Mouse (Mus musculus) gonadal fat pad, adult 2 months (tissue): ENCODE results near the gene 1700129C05Rik. TPM values are rescaled to one million over a fixed set of nuclear protein-coding genes. Genes with fewer than 3 reads are reported as not detected.

Source experiments
- DNase-seq: peaks from one replicate; pipeline ENCODE4 v3.0.0-alpha.2; 2012; ENCODE audit warnings: low read depth
- polyA plus RNA-seq: library from polyadenylated mRNA; depleted of rRNA; stranded (reverse); fragments of >200 nt; gene quantifications from 2 replicates; pipeline ENCODE4 v1.2.3, GENCODE M21; 2012; rRNA removed

Gene 1700129C05Rik
- 0.61 and 1.7 TPM in 2 replicates for polyA plus RNA-seq

DNA sequence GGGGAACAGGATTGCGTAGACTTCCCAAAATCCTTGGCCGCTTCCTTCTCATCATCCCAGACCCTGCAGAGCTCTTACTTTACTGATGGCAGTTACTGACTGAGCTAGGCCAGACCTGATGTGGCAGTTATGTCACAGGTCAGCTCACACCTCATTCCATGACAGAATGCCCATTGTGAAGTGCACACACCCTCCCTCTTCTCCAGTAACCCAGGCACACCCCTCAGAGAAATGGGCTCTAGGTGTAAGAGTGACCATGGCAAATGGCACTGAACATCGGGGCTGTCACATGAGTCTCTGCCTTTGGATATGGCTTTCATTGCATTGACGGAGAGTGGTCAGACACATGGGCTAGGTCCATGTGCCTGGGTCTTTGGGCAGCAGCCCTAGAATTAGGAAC, at the start of gene 1700129C05Rik:
TSS of gene 1700129C05Rik (minus strand) at position 101 of the 400 bp plus-strand sequence.
- DNase-seq = no peak

DNA sequence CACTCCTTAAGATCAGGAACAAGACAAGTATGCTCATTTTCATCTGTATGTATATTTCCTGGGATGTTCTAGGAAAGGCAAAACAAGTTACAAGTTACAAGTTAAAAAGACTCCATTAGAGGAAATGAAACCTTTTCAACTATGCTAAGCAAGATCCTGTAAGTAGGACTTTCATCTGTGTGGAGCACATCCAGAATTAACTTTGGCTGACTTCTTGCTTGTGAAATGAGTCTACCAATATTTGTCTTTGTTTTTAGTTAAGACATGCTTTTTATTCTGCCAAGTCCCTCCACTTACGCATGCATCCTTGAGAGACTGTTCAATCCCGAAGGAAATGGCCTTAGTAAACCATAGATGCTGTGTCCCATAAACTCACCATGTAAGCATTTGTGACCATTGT, 43.4 kb upstream of the 1700129C05Rik start:
- DNase-seq = no peak

DNA sequence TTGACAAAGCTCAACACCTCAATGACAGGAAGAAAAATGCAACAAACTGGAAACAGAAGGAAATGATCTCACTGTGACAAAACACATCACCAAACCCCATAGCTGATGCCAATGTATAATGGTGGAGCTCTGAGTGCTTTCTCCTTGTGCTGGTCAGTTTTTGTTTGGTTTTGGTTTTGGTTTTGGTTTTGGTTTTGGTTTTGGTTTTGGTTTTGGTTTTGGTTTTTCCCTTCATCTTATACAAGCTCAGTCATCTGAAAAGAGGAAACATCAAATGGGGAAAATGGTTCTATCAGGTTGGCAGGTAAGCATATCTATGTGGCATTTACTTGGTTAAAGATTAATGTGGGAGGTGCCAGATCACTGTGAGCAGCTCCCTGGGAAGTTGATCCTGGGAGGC, 42.8 kb upstream of the 1700129C05Rik start:
- DNase-seq = no peak

DNA sequence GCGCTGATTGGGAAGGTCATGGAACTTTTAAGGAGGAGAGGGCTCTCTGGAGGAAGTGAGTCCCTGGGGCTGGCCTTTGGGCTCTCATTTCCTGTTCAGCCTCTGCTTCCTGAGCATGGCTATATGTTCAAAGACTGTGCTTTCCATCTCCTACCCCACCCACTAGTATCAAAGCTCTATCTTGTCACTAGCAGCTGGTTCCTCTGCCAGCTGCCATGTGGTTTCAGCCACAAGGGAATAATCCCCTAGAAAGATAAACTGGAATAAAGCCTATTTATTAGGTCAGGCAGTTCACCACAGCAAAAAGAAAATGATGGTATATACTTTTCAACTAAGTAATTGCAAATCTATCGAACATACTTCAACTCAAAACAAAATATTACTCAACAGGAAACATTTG, 40.0 kb upstream of the 1700129C05Rik start:
- no peak for DNase-seq

DNA sequence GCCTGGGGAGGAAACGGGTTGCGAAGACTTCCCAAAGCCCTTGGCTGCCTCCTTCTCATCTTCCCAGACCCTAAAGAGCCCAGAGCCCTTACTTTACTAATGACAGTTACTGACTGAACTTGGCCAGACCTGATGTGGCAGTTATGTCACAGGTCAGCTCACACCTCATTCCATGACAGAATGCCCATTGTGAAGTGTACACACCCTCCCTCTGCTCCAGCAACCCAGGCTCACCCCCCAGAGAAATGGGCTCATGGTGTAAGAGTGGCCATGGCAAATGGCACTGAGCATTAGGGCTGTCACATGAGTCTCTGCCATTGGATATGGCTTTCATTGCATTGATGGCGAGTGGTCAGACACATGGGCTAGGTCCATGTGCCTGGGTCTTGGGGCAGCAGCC, 36.0 kb upstream of the 1700129C05Rik start, which contains the start of gene Gm5142:
TSS of gene Gm5142 (minus strand) at position 101 of the 400 bp plus-strand sequence.
- DNase-seq = no peak

DNA sequence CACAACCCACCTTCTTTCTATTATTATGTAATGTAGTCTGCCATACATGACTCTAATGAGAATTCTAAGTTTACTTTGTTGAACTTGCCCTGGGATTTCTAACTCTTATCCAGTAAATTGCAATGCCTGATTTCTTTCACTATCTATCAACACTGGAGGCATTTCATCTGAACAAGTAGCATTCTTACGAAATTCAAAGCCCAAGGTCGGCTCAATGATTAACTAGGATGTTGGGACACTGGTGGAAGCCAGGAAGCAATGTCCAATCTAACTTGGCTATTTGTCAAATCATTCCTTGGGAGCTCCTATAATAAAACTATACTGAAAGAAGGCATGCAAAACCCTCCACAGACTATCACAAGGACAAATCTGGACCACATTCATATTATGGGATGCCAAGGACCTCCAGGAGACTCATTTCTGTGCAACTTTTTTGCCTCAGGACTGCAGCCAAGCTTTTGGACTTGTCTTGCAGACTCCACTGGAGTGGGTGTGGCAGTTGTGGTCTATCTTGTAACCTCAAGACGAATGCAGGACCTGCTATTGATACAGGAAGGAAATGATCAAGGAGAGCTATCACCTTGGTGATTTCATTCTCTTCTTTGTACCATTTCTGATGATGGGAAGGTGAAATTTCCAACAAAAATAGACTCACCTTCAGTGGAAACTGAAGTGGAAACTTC, 14.5 kb upstream of the 1700129C05Rik start:
- DNase-seq = no peak

DNA sequence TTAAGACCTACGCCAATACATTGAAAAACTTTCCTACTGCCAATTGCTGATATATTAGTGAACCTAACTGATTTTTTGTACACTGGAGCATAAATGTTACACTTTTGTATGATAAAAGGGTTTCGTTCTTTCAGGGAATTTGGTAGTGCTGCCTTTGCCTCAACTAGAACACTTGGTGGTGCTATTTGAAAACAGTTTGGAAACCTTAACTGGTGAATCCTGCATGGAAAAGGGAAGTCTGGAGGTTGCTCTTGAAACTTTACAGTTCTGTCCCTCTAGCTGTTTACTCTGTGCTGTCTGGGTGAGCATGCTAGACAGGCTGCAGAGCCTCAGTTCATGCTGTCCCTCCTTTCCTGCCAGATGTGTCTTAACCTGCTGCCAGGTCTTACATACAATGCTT, 12.9 kb upstream of the 1700129C05Rik start:
- no peak for DNase-seq

DNA sequence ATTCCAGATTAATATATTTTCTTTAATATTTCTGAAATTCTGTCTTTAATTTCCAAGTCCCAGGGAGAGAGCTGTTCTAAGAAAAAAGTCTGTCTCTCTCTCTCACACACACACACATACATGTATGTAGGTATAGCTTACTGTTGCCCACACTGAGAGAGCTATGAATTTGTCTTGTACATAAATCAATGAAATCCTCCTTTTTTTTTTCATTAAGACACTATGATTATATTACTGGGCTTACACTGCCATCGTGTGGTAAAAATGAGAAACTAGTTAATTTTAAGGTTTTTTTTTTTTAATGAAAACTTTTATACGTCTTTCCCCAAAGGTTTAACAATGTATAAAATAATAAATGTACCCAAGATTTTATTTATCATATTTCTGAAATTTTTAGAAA, 28.4 kb downstream of the 1700129C05Rik start:
- no peak for DNase-seq

DNA sequence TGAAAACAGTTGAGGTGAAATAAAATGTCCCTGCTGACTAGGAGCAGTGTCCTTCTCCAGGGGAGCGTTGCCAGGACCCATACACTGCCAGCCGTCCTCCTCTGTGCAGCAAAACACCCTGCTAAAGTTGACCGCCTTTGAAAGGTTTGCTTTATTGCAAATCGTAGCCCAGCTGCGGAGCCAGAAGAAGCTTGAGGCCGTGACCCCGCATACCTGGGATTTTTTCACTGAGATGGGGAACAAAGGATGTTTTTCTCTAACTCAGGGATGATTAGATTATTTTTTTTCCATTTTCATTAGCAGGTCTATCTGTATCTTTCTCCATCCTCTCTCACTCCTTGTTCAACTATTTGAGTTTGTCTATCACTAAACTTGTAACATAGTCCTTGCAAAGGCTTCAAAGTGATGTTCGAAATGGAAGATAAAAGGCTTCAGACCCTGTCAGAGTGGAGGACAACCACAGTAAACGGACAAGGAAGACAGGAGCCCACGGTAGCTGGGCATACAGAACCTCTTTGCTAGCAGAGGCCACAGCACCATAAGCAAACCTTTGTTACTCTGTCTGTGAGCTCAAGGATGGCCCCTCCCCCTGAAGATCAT, 38.6 kb downstream of the 1700129C05Rik start:
- no peak for DNase-seq

DNA sequence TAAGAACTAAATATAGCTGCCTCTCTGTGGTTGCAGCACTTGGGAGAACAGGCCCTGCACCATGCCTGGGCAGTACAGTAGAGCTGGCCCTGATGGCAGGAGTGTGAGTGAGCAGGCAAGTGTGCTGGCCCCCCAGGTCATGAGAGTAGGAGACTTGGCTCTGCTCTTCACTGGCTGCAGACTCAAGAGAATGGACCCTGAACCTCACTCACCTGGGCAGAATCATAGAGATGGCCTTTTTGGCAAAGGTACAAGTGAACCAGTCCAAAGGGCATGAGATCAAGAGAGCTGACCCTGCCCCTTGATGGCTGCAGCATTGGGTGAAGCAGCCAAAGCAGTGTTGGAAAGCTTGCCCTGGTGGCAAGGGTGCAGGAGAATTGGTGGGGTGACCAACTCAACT, 49.1 kb downstream of the 1700129C05Rik start:
- no peak for DNase-seq

DNA sequence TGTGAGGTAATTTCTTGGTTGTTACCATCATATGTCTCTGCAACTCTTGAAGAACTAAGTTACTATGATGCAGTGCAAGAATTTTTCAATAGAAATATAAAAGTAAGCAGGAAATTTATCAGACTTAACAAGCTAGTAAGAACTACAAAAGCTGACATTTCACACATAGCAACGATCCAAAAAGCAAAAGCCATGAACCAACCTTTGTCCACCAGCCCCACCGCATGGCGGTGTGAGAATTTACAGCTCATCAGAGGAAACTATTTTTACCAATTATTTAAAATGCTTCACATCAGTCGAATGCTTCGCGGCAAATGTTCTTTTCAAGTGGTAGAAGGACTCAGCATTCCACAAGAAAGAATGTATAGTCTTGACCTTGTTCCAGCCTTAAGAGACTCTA, 58.3 kb downstream of the 1700129C05Rik start:
- no peak for DNase-seq

Other genes starting within 250 kb of the 1700129C05Rik start
- 0.90 and 2.2 TPM in 2 replicates for gene Gm5142, start 35.9 kb upstream of the 1700129C05Rik start, polyA plus RNA-seq
- gene Rcbtb1, start 58.3 kb upstream of the 1700129C05Rik start, polyA plus RNA-seq = 21.8 and 29.0 TPM in 2 replicates
- gene Gm6904, start 117.3 kb upstream of the 1700129C05Rik start, polyA plus RNA-seq = not detected in 2 replicates
- gene Phf11a, start 154.6 kb upstream of the 1700129C05Rik start, polyA plus RNA-seq = 0.34 and 0.62 TPM in 2 replicates
- gene Phf11b, start 198.5 kb upstream of the 1700129C05Rik start, polyA plus RNA-seq = 0.55 and 0.70 TPM in 2 replicates
- gene Phf11d, start 222.6 kb upstream of the 1700129C05Rik start, polyA plus RNA-seq = 4.2 and 7.1 TPM in 2 replicates